ENCODE assay signal across 7 mouse cellular contexts in the genomic region with DNA sequence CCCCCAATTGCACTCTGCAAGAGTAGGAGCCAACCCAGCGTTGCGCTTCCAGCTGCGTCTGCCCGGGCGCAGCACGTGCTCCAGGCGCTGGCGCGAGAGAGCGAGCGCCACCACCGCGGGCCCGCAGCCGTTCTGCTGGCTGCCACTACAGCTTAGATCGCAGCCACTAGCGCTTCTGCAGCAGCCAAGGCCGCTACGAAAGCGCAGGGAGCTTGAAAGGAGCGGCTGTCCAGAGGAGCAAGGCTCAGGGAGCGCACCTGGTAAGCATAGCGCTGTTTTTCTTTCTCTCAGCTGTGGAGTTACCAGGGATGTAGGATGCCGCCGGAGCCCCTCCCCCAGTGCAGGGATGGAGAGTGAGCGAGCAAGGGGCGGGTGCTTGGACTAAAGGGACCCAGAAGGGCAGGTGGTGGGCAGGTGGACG. TPM values are rescaled to one million over a fixed set of nuclear protein-coding genes. Genes with fewer than 3 reads are reported as not detected.
DNase-seq lines count a peak whose midpoint lies in the region; ATAC-seq and TF ChIP-seq lines count a peak whose summit lies in the region.

No protein-coding gene starts in this region.

- H3K4me1 ChIP-seq in lung, postnatal 0 days (ENCODE audit: insufficient read depth, low read depth, low read length): no peaks in the 10 kb centered on the region
- H3K4me1 ChIP-seq in embryonic facial prominence, embryonic 13.5 days: no peaks in the 10 kb centered on the region; the same call in 1 of the 2 replicates
- peaks cover 10% of the 10 kb centered on the region for H3K4me1 ChIP-seq in midbrain, embryonic 13.5 days (replicated peaks)

- ATAC-seq in lung, postnatal 0 days: no peak
- ATAC-seq in embryonic facial prominence, embryonic 13.5 days (ENCODE audit: insufficient number of reproducible peaks, insufficient read depth, low FRiP score, low TSS enrichment, low read depth): no peak
- ATAC-seq in midbrain, embryonic 13.5 days: peak; percentile 97

- peak overlapping the region; percentile 32; the same call in 1 of the 2 replicates for H3K4me2 ChIP-seq in lung, postnatal 0 days (replicated peaks; ENCODE audit: low read depth, low read length)
- H3K4me2 ChIP-seq in embryonic facial prominence, embryonic 13.5 days: peak overlapping the region; percentile 57
- H3K4me2 ChIP-seq in midbrain, embryonic 13.5 days (replicated peaks): peak overlapping the region; percentile 76

- no peak overlapping the region for H3K4me3 ChIP-seq in lung, postnatal 0 days (ENCODE audit: low read depth, low read length)
- peak overlapping the region; percentile 29 for H3K4me3 ChIP-seq in embryonic facial prominence, embryonic 13.5 days
- peak overlapping the region; percentile 52 for H3K4me3 ChIP-seq in midbrain, embryonic 13.5 days (replicated peaks)

- no peak for TF ChIP-seq EP300 in lung, postnatal 0 days (IDR thresholded peaks at IDR 0.05)

- WGBS in lung, postnatal 0 days: 2% methylated on average over 28 of the region's 28 CpGs
- WGBS in embryonic facial prominence, embryonic 13.5 days: 2% methylated on average over 28 of the region's 28 CpGs
- under 1% methylated on average over 28 of the region's 28 CpGs for WGBS in midbrain, embryonic 13.5 days

- H3K27ac ChIP-seq in lung, postnatal 0 days (ENCODE audit: low read length): no peak overlapping the region
- H3K27ac ChIP-seq in embryonic facial prominence, embryonic 13.5 days: no peak overlapping the region
- H3K27ac ChIP-seq in midbrain, embryonic 13.5 days: peak overlapping the region; percentile 71

- 0 out of 2 replicates have a peak, but pooled peaks cover 3% of the 10 kb centered on the region for H3K27me3 ChIP-seq in lung, postnatal 0 days (replicated peaks; ENCODE audit: insufficient read depth, low read length)
- peaks cover 33% of the 10 kb centered on the region for H3K27me3 ChIP-seq in embryonic facial prominence, embryonic 13.5 days
- H3K27me3 ChIP-seq in midbrain, embryonic 13.5 days: peaks cover 18% of the 10 kb centered on the region

- no peak for TF ChIP-seq CTCF in lung, postnatal 0 days (IDR thresholded peaks at IDR 0.05)

- H3K9ac ChIP-seq in lung, postnatal 0 days (replicated peaks; ENCODE audit: low read depth): no peak overlapping the region
- H3K9ac ChIP-seq in embryonic facial prominence, embryonic 13.5 days: no peak overlapping the region
- peak overlapping the region; percentile 68 for H3K9ac ChIP-seq in midbrain, embryonic 13.5 days (replicated peaks)

- peak; percentile 8 for DNase-seq in lung, postnatal 0 days (ENCODE audit: low spot score)
- DNase-seq in lung, postnatal 36 days: no peak
- peak; percentile 60 to 77 for DNase-seq in layer of hippocampus, adult 18-20 months (ENCODE audit: low spot score in 2 of 2)
- peak; percentile 7 for DNase-seq in testis, postnatal 14 days (ENCODE audit: low spot score)
- DNase-seq in adrenal gland, adult 18-20 months (ENCODE audit: low spot score in 2 of 2): no peak

- no peaks in the 10 kb centered on the region for H3K9me3 ChIP-seq in lung, postnatal 0 days (ENCODE audit: low read length)
- no peaks in the 10 kb centered on the region for H3K9me3 ChIP-seq in embryonic facial prominence, embryonic 13.5 days
- no peaks in the 10 kb centered on the region for H3K9me3 ChIP-seq in midbrain, embryonic 13.5 days

- H3K36me3 ChIP-seq in lung, postnatal 0 days (ENCODE audit: insufficient read depth, low read length): no peaks in the 10 kb centered on the region
- no peaks in the 10 kb centered on the region for H3K36me3 ChIP-seq in embryonic facial prominence, embryonic 13.5 days
- H3K36me3 ChIP-seq in midbrain, embryonic 13.5 days: no peaks in the 10 kb centered on the region

RNA-seq across cellular contexts. Expression of gene Grm5, which starts 0.3 kb away (rescaled TPM):
- polyA plus RNA-seq in lung, postnatal 0 days (2015; fragmentation: Nextera tagmentation; extraction: Ambion mirVana): 0.06 TPM in 1 of 2 replicates, not detected in the other
- 0.39 and 1.5 TPM in 2 replicates for polyA plus RNA-seq in embryonic facial prominence, embryonic 13.5 days (2015; fragmentation: Nextera tagmentation; extraction: Ambion mirVana)
- 100 to 1,000 TPM; 247 to 250 TPM for total RNA-seq in layer of hippocampus, adult 18-20 months (2021)
- 9.9 and 12.2 TPM in 2 replicates for polyA plus RNA-seq in midbrain, embryonic 13.5 days (2015; fragmentation: Nextera tagmentation; extraction: Ambion mirVana)
- not detected for total RNA-seq in adrenal gland, adult 18-20 months (2021)

Comparison
In these comparisons a context has a peak if more than half of its experiments do, and no peak if none do; other contexts are left out.
1. DNase-seq: peak in lung, postnatal 0 days (single experiment), layer of hippocampus, adult 18-20 months (2 of 2) and testis, postnatal 14 days (single experiment); none in lung, postnatal 36 days (single experiment) and adrenal gland, adult 18-20 months (0 of 2).
2. Peak in every context shown above with its lines, with median percentiles within 50 percentile points of each other: H3K4me2 ChIP-seq.